Mouse (Mus musculus): ENCODE data around the gene Sectm1b.

- TF ChIP-seq CTCF (IDR thresholded peaks at IDR 0.05; ENCODE audit: control insufficient read depth, insufficient read depth, low read length) (no peak), POLR2A (IDR thresholded peaks at IDR 0.05; ENCODE audit: borderline replicate concordance, control insufficient read depth, low read depth, low read length) (no peak)
Observed at GRCm38 (mm10) chr11:121112091-121112775, 48.9 kb upstream of the Sectm1b start.

Measured in bone marrow, adult 2 months (tissue).